Mouse (Mus musculus) liver, adult 2 months (tissue): ENCODE results near the gene Lrrc8e. TPM values are rescaled to one million over a fixed set of nuclear protein-coding genes. Genes with fewer than 3 reads are reported as not detected.

Source experiments
- DNase-seq: peaks from one replicate; pipeline ENCODE4 v3.0.0-alpha.2; 2011; ENCODE audit warnings: low read depth, low spot score; ENCODE audit errors: extremely low read depth
- H3K27ac ChIP-seq: fragments of 200-500 bp; replicated peaks from 2 replicates; pipeline ENCODE4 v1.5.1; 2012; ENCODE audit warnings: low read depth, mild to moderate bottlenecking, control low read depth, inconsistent platforms, low read length; ENCODE audit not compliant: insufficient read depth
- H3K27me3 ChIP-seq: fragments of 200-500 bp; 2 replicates; pipeline ENCODE4 v1.6.1; 2012; ENCODE audit warnings: mild to moderate bottlenecking, moderate library complexity, low read length, inconsistent platforms; ENCODE audit not compliant: control insufficient read depth, insufficient read depth
- H3K36me3 ChIP-seq: fragments of 200-500 bp; 2 replicates; pipeline ENCODE4 v1.6.1; 2012; ENCODE audit warnings: low read length, inconsistent platforms; ENCODE audit not compliant: control insufficient read depth, insufficient read depth
- H3K4me1 ChIP-seq: fragments of 200-500 bp; 2 replicates; pipeline ENCODE4 v1.6.1; 2011; ENCODE audit warnings: low read length; ENCODE audit not compliant: control insufficient read depth, insufficient read depth
- H3K4me3 ChIP-seq: fragments of 200-500 bp; 2 replicates; pipeline ENCODE4 v1.5.1; 2011; ENCODE audit warnings: low read depth, mild to moderate bottlenecking, control low read depth, low read length, moderate library complexity; ENCODE audit not compliant: insufficient read depth
- H3K79me2 ChIP-seq: fragments of 200-500 bp; 2 replicates; pipeline ENCODE4 v1.6.1; 2012; ENCODE audit warnings: inconsistent platforms, mild to moderate bottlenecking, low read length, moderate library complexity; ENCODE audit not compliant: control insufficient read depth, insufficient read depth
- H3K9ac ChIP-seq: fragments of 200-500 bp; 2 replicates; pipeline ENCODE4 v1.6.1; 2012; ENCODE audit warnings: low read depth, mild to moderate bottlenecking, control low read depth, inconsistent platforms, low read length
- CTCF ChIP-seq: fragments of 200-500 bp; IDR thresholded peaks from 2 replicates; pipeline ENCODE4 v1.5.1; 2011; ENCODE audit warnings: low read depth, low read length, control low read depth
- POLR2A ChIP-seq: fragments of 200-500 bp; IDR thresholded peaks from 2 replicates; pipeline ENCODE4 v1.6.1; 2011; ENCODE audit warnings: low read length, control low read depth; ENCODE audit not compliant: insufficient read depth; ENCODE audit errors: extremely low read depth
- WGBS: fragments of 180-500 bp; shearing (Covaris S2); methylation state at CpG from one replicate; pipeline ENCODE4 v1.1.7; 2018; 5-methylcytosine and 5-hydroxymethylcytosine counted together
- polyA plus RNA-seq: library from polyadenylated mRNA; depleted of rRNA; stranded (reverse); fragments of >200 nt; gene quantifications from 2 replicates; pipeline ENCODE4 v1.2.3, GENCODE M21; 2012
- total RNA-seq: library from RNA; depleted of rRNA; stranded (reverse); fragments of >200 nt; gene quantifications from 2 replicates; pipeline ENCODE4 v1.2.3, GENCODE M21; 2014

Lrrc8e gene
- total and polyA plus RNA-seq, 2 experiments, result 0.18 to 0.24 TPM

GRCm38 (mm10) chr8:4258233-4258632 lies 31.6 kb downstream of the Lrrc8e start:
- Histone ChIP-seq H3K36me3 (peaks cover 5% of the 10 kb centered on the region), H3K79me2 (no peaks in the 10 kb centered on the region), H3K4me3 (peak overlapping the region; percentile 33; the same call in 1 of the 2 replicates), H3K9ac (no peak overlapping the region), H3K27me3 (no peaks in the 10 kb centered on the region), H3K27ac (no peak overlapping the region), H3K4me1 (peaks cover 5% of the 10 kb centered on the region)
- no peak for DNase-seq
- WGBS, result 10% methylated on average over 35 of the region's 35 CpGs
- peak; percentile 84 for TF ChIP-seq CTCF
- no peak for TF ChIP-seq POLR2A

DNA sequence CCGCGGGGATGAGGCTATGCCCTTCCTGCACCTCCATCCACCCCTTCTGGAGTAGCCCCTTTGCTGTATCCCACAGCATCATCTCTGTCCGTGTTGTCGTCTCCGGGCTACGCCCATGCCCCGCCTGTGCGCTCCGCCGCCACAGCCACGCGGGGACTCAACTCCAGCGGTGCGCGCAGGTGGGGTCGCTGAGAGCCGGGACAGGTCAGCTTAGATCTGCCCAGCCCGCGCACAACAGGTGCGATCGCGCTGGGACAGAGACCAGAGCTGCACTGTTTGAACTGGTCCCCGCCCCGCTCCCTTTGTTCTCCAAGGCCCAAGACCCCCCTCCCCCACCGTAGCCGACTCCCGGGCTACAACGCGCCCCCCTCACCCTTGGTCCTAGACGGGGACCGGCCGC lies 32.1 kb downstream of the Lrrc8e start:
- WGBS, result 1% methylated on average over 32 of the region's 32 CpGs
- H3K27me3 ChIP-seq, result no peaks in the 10 kb centered on the region
- H3K9ac ChIP-seq, result no peak overlapping the region
- DNase-seq, result no peak
- no peak for TF ChIP-seq POLR2A
- no peak for TF ChIP-seq CTCF
- peaks cover 5% of the 10 kb centered on the region for H3K4me1 ChIP-seq
- peaks cover 5% of the 10 kb centered on the region for H3K36me3 ChIP-seq
- H3K27ac ChIP-seq, result no peak overlapping the region
- H3K79me2 ChIP-seq, result no peaks in the 10 kb centered on the region
- peak overlapping the region; percentile 33; the same call in 1 of the 2 replicates for H3K4me3 ChIP-seq

GRCm38 (mm10) chr8:4259125-4259804 lies 32.6 kb downstream of the Lrrc8e start, which contains the start of gene Ctxn1:
TSS of gene Ctxn1 (minus strand) at chr8:4259274.
- Histone ChIP-seq H3K27me3 (no peaks in the 10 kb centered on the region), H3K4me3 (peak within 1 kb of the TSS; percentile 33; the same call in 1 of the 2 replicates), H3K27ac (no peak within 1 kb of the TSS), H3K4me1 (peaks cover 3% of the 10 kb centered on the region; the same call in 1 of the 2 replicates), H3K9ac (no peak within 1 kb of the TSS), H3K79me2 (no peaks in the 10 kb centered on the region), H3K36me3 (peaks cover 5% of the 10 kb centered on the region)
- TF ChIP-seq CTCF (no peak), POLR2A (no peak)
- WGBS, result 12% methylated on average over 26 of the region's 33 CpGs
- DNase-seq, result peak; percentile 68

GRCm38 (mm10) chr8:4259805-4260170 lies 33.2 kb downstream of the Lrrc8e start:
- Histone ChIP-seq H3K27me3 (no peaks in the 10 kb centered on the region), H3K79me2 (no peaks in the 10 kb centered on the region), H3K36me3 (peaks cover 5% of the 10 kb centered on the region), H3K27ac (no peak overlapping the region), H3K4me3 (no peak overlapping the region), H3K9ac (no peak overlapping the region), H3K4me1 (0 out of 2 replicates have a peak, but pooled peaks cover 3% of the 10 kb centered on the region)
- WGBS, result 92% methylated on average over 4 of the region's 4 CpGs
- no peak for TF ChIP-seq POLR2A
- no peak for TF ChIP-seq CTCF
- no peak for DNase-seq

GRCm38 (mm10) chr8:4263105-4263791 lies 36.6 kb downstream of the Lrrc8e start:
- H3K27me3 ChIP-seq, result no peaks in the 10 kb centered on the region
- H3K4me3 ChIP-seq, result no peak overlapping the region
- no peak overlapping the region for H3K27ac ChIP-seq
- 77% methylated on average over 8 of the region's 8 CpGs for WGBS
- no peak overlapping the region for H3K9ac ChIP-seq
- DNase-seq, result no peak
- no peak for TF ChIP-seq CTCF
- TF ChIP-seq POLR2A, result no peak
- 0 out of 2 replicates have a peak, but pooled peaks cover 3% of the 10 kb centered on the region for H3K4me1 ChIP-seq
- peaks cover 20% of the 10 kb centered on the region for H3K36me3 ChIP-seq
- H3K79me2 ChIP-seq, result no peaks in the 10 kb centered on the region
